Mouse (Mus musculus): Measurements from ENCODE around the gene Ubxn2a. TPM values are rescaled to one million over a fixed set of nuclear protein-coding genes. Genes with fewer than 3 reads are reported as not detected.

The Ubxn2a gene
- 17.2 and 17.5 TPM in 2 replicates for polyA plus RNA-seq (2012)

GRCm38 (mm10) chr12:4906951-4907906, at the start of gene Ubxn2a:
Gene Ubxn2a (minus strand): TSS chr12:4907705.

DNA sequence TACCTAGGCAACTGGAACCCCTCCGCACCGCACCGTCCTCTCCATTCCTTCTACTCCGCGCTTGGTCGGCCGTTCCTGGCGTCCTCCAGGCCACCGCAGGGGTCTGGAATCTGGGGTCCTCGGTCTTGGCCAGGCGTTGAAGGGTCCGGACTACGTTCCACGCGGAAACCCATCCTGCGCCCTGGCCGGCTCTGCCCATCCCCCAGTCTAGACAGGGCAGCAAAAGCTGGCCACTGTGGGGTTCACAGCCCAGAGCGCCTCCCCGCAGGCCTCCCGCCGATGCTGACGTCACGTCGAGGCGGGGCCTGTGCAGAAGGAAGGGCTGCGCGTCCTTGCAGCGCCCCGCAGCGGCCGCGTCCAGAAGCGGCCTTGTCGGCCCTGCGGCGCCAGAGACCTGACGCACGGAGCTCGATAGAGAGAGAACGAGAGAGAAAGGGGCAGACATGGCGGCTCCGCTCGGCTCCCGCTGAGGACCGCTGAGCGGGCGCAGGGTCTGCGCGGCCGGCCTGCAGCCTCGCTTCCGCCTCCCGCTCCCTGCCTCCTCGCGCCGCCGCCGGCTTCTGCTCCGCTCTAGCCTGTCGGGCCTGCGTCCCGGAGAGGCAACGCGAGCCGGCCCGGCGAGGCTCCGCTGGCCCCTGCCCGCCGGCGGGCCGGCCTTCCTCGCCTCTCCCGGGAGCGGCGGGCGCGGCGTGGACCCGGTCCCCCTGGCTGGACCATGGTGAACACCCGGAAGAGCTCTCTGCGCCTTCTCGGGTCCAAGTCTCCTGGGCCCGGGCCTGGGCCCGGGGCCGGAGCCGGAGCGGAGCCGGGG, 9.7 kb upstream of the Ubxn2a start, which contains the start of gene Atad2b:
TSS of gene Atad2b (plus strand) at position 360 of the 811 bp plus-strand sequence.

GRCm38 (mm10) chr12:4874161-4874927, 33.2 kb downstream of the Ubxn2a start, which contains the start of gene Mfsd2b:
Gene Mfsd2b (minus strand): TSS chr12:4874359.

DNA sequence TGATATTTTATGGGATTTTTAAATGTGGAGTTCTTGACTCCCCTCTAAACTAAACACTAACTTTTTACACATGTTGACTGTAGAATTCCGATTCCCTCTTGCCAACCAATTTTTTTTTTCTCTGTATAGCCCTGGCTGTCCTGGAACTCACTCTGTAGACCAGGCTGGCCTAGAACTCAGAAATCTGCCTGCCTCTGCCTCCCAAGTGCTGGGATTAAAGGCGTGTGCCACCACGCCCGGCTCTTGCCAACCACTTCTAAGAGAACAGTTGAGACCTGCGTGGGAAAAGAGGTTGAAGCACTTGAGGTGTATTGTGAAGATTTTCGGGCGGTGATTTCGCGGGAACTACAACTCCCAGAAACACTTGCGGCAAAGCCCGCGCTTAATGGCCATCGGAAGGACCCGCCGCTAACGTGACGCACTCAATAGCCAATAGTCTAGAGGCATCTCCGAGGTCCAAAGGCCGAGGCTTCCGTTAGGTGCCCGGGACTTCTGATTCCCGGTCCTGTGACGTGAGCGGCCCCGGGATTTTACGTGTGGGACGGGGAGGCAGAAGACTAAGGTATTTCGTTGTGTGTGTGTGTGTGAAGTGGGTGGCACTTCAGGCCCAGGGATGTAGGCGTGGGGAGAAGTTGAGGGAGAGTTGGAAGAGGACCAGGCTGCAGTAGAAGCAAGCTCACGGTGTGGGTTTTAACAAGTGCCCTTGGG, 64.5 kb downstream of the Ubxn2a start, which contains the start of gene Wdcp:
TSS of gene Wdcp (plus strand) at position 414 of the 708 bp plus-strand sequence.

DNA sequence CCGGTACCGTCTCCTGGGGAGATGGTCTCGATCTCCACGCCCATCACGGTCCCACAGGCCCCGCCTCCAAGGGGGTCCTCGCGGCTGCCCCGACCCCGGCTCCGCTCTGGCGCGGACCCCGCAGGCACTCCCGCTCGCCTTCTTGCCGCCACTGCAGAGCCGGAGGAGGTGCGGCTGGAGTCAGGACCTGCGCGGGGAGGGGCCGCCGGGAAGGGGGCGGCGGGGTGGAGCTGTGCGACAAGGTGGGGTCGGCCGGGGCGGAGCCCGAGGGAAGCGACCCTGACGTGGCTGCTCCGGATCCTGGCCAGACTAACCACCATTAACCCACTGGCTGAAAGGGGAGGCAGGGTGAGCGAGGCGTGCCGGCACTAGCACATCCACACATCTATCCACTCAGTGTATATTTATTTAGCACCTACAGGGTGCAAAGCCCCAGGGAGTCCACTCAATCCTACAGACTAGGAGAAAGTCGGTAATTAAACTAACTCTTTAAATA, 66.1 kb downstream of the Ubxn2a start, which contains the start of gene Fkbp1b:
TSS of gene Fkbp1b (minus strand) at position 200 of the 496 bp plus-strand sequence.

Other genes starting within 250 kb of the Ubxn2a start
- gene Fam228a, start 169.3 kb downstream of the Ubxn2a start, polyA plus RNA-seq (2012): 0.06 TPM in 1 of 2 replicates, not detected in the other
- gene Pfn4, start 138.7 kb downstream of the Ubxn2a start, polyA plus RNA-seq (2012): 0.03 and 0.13 TPM in 2 replicates
- gene Fam228b, start 138.4 kb downstream of the Ubxn2a start, polyA plus RNA-seq (2012): 2.1 and 3.2 TPM in 2 replicates
- gene Sf3b6, start 90.2 kb downstream of the Ubxn2a start, polyA plus RNA-seq (2012): 10.7 and 11.9 TPM in 2 replicates
- gene Fkbp1b, start 66.1 kb downstream of the Ubxn2a start, polyA plus RNA-seq (2012): 7.0 and 12.6 TPM in 2 replicates
- gene Wdcp, start 64.4 kb downstream of the Ubxn2a start, polyA plus RNA-seq (2012): 0.59 and 1.6 TPM in 2 replicates
- gene Mfsd2b, start 33.3 kb downstream of the Ubxn2a start, polyA plus RNA-seq (2012): 76.2 and 126 TPM in 2 replicates
- gene Atad2b, start 9.6 kb upstream of the Ubxn2a start, polyA plus RNA-seq (2012): 14.1 and 15.8 TPM in 2 replicates